ENCODE assay signal across 8 mouse cellular contexts in genomic region chr17:31826669-31827068, GRCm38 (mm10). TPM values are rescaled to one million over a fixed set of nuclear protein-coding genes. Genes with fewer than 3 reads are reported as not detected.
A peak's percentile ranks its signal among the peaks of the same experiment; 100 is the strongest.
DNase-seq lines count a peak whose midpoint lies in the region; ATAC-seq and TF ChIP-seq lines count a peak whose summit lies in the region.

No protein-coding gene starts in this region.

- H3K4me3 ChIP-seq in gastrocnemius, adult 2 months = no peak overlapping the region
- H3K4me3 ChIP-seq in heart, postnatal 0 days (ENCODE audit: low read depth, low read length) = no peak overlapping the region
- H3K4me3 ChIP-seq in lung, embryonic 16.5 days (ENCODE audit: low read length) = no peak overlapping the region

- H3K4me1 ChIP-seq in heart, postnatal 0 days (ENCODE audit: control insufficient read depth, insufficient read depth) = peaks cover 30% of the 10 kb centered on the region
- peaks cover 31% of the 10 kb centered on the region for H3K4me1 ChIP-seq in lung, embryonic 16.5 days (replicated peaks; ENCODE audit: control insufficient read depth, insufficient read depth, low read length)

- WGBS in heart, postnatal 0 days = 14% methylated on average over 6 of the region's 6 CpGs
- 12% methylated on average over 6 of the region's 6 CpGs for WGBS in lung, embryonic 16.5 days

- no peaks in the 10 kb centered on the region for H3K27me3 ChIP-seq in heart, postnatal 0 days (ENCODE audit: control insufficient read depth, insufficient read depth, low read length)
- no peaks in the 10 kb centered on the region for H3K27me3 ChIP-seq in lung, embryonic 16.5 days (ENCODE audit: control insufficient read depth, insufficient read depth, low read depth, low read length)

- DNase-seq in gastrocnemius, adult 2 months = peak; percentile 68
- DNase-seq in gastrocnemius, adult 18-20 months (ENCODE audit: low spot score) = no peak
- peak; percentile 86 to 89 for DNase-seq in adrenal gland, adult (ENCODE audit: inconsistent age in 2 of 2, low spot score in 1 of 2)
- DNase-seq in heart, postnatal 0 days (ENCODE audit: low spot score) = no peak
- DNase-seq in layer of hippocampus, postnatal 25 days (ENCODE audit: extremely low spot score in 1 of 2, low spot score in 1 of 2) = no peak
- DNase-seq in thymus, postnatal 25 days = no peak
- no peak for DNase-seq in urinary bladder, postnatal 25 days (ENCODE audit: low spot score)

- no peaks in the 10 kb centered on the region for H3K36me3 ChIP-seq in heart, postnatal 0 days (replicated peaks; ENCODE audit: control insufficient read depth, insufficient read depth, low read length)
- no peaks in the 10 kb centered on the region for H3K36me3 ChIP-seq in lung, embryonic 16.5 days (ENCODE audit: control insufficient read depth, insufficient read depth, low read length)

- H3K9me3 ChIP-seq in heart, postnatal 0 days (replicated peaks; ENCODE audit: control insufficient read depth, low read length) = no peaks in the 10 kb centered on the region
- no peaks in the 10 kb centered on the region for H3K9me3 ChIP-seq in lung, embryonic 16.5 days (ENCODE audit: control insufficient read depth, low read length)

- peak; percentile 53 for ATAC-seq in heart, postnatal 0 days (ENCODE audit: insufficient read depth, low read depth)
- ATAC-seq in lung, embryonic 16.5 days (ENCODE audit: low read depth) = peak; percentile 70

- no peak for TF ChIP-seq CTCF in gastrocnemius, adult 2 months (IDR thresholded peaks at IDR 0.05)
- no peak for TF ChIP-seq CTCF in heart, postnatal 0 days (IDR thresholded peaks at IDR 0.05; ENCODE audit: low read depth)

- TF ChIP-seq EP300 in heart, postnatal 0 days (IDR thresholded peaks at IDR 0.05; ENCODE audit: low read depth) = 0 out of 2 replicates have a peak, but pooled peaks have one; percentile 9

- no peak overlapping the region for H3K9ac ChIP-seq in heart, postnatal 0 days (replicated peaks; ENCODE audit: low read depth, low read length)
- H3K9ac ChIP-seq in lung, embryonic 16.5 days (ENCODE audit: low read length) = peak overlapping the region; percentile 8; the same call in 1 of the 2 replicates

- intact Hi-C loops in gastrocnemius, adult 2 months (cut with DNase I) = no loop called here

- no peak overlapping the region for H3K4me2 ChIP-seq in heart, postnatal 0 days (ENCODE audit: low read depth, low read length)
- no peak overlapping the region for H3K4me2 ChIP-seq in lung, embryonic 16.5 days (ENCODE audit: low read depth, low read length)

- no peak overlapping the region for H3K27ac ChIP-seq in gastrocnemius, adult 2 months
- peak overlapping the region; percentile 85 for H3K27ac ChIP-seq in heart, postnatal 0 days (ENCODE audit: low read depth)
- peak overlapping the region; percentile 94 for H3K27ac ChIP-seq in lung, embryonic 16.5 days (ENCODE audit: low read length)

RNA-seq across cellular contexts. Expression of gene Sik1, which starts 28.9 kb away (rescaled TPM):
- 10 to 100 TPM; 13.4 to 58.6 TPM for total RNA-seq in gastrocnemius, adult 2 months (2021)
- total RNA-seq in gastrocnemius, adult 18-20 months (2021) = 10 to 100 TPM; 23.5 to 27.8 TPM
- total RNA-seq in heart, postnatal 0 days (2014; rRNA removed; ENCODE audit: low replicate concordance) = 31.9 and 47.6 TPM in 2 replicates
- 7.7 and 10.9 TPM in 2 replicates for polyA plus RNA-seq in heart, postnatal 0 days (2015; fragmentation: Nextera tagmentation; extraction: Ambion mirVana)
- 32.7 and 33.0 TPM in 2 replicates for polyA plus RNA-seq in lung, embryonic 16.5 days (2015; fragmentation: Nextera tagmentation; extraction: Ambion mirVana)
- total RNA-seq in layer of hippocampus, postnatal 25 days (2021) = 10 to 100 TPM; 11.7 to 14.6 TPM

Comparison
In these comparisons a context has a peak if more than half of its experiments do, and no peak if none do; other contexts are left out.
1. DNase-seq: peak in gastrocnemius, adult 2 months (single experiment) and adrenal gland, adult (2 of 2); none in gastrocnemius, adult 18-20 months (single experiment), heart, postnatal 0 days (single experiment), layer of hippocampus, postnatal 25 days (0 of 2), thymus, postnatal 25 days (single experiment) and urinary bladder, postnatal 25 days (single experiment).